Mouse (Mus musculus) forebrain, embryonic 16.5 days (tissue): ENCODE measurements around the gene Gucd1. TPM values are rescaled to one million over a fixed set of nuclear protein-coding genes. Genes with fewer than 3 reads are reported as not detected.
A peak's percentile ranks its signal among the peaks of the same experiment; 100 is the strongest.
"Not testable (repeated sequence)": the region's sequence is repeated elsewhere in the genome, so short reads cannot be mapped to it uniquely, and the experiment has no call there.

Experiments
- ATAC-seq: fragments of 200-750 bp; cut with Nextera tagmentation; 2 replicates; pipeline ENCODE4 v1.8.0; 2017; ENCODE audit warnings: mild to moderate bottlenecking, moderate library complexity
- H3K27ac ChIP-seq: fragments of 300-500 bp; sonication (generic); 2 replicates; pipeline ENCODE4 v1.5.1; 2014; ENCODE audit warnings: low read length, control low read depth
- H3K27me3 ChIP-seq: fragments of 300-500 bp; sonication (generic); replicated peaks from 2 replicates; pipeline ENCODE4 v1.6.1; 2014; ENCODE audit warnings: low read length; ENCODE audit not compliant: control insufficient read depth, insufficient read depth
- H3K36me3 ChIP-seq: fragments of 300-500 bp; sonication (generic); 2 replicates; pipeline ENCODE4 v1.6.1; 2014; ENCODE audit not compliant: control insufficient read depth, insufficient read depth
- H3K4me1 ChIP-seq: fragments of 300-500 bp; sonication (generic); replicated peaks from 2 replicates; pipeline ENCODE4 v1.6.1; 2014; ENCODE audit warnings: low read length; ENCODE audit not compliant: control insufficient read depth, insufficient read depth
- H3K4me2 ChIP-seq: fragments of 300-500 bp; sonication (generic); 2 replicates; pipeline ENCODE4 v1.6.1; 2014; ENCODE audit warnings: mild to moderate bottlenecking, low read length, control low read depth
- H3K4me3 ChIP-seq: fragments of 300-500 bp; sonication (generic); replicated peaks from 2 replicates; pipeline ENCODE4 v1.5.1; 2014; ENCODE audit warnings: mild to moderate bottlenecking, low read length, control low read depth
- H3K9ac ChIP-seq: fragments of 300-500 bp; sonication (generic); replicated peaks from 2 replicates; pipeline ENCODE4 v1.6.1; 2014; ENCODE audit warnings: low read depth, low read length, control low read depth
- H3K9me3 ChIP-seq: fragments of 300-500 bp; sonication (generic); 2 replicates; pipeline ENCODE4 v1.6.1; 2016; ENCODE audit warnings: low read length; ENCODE audit not compliant: control insufficient read depth
- WGBS: fragments of 180-500 bp; shearing (Covaris S2); extraction: QIAGEN DNeasy Blood & Tissue Kit; methylation state at CpG from one replicate; pipeline ENCODE4 v1.1.7; 2014; 5-methylcytosine and 5-hydroxymethylcytosine counted together
- polyA plus RNA-seq: library from polyadenylated mRNA; unstranded; fragments of >200 nt; fragmentation: Nextera tagmentation; extraction: Ambion mirVana; gene quantifications from 2 replicates; pipeline ENCODE4 v1.2.1, GENCODE M21; 2015

Gene Gucd1
- polyA plus RNA-seq, 1 experiment from 2014 or later, result 22.2 TPM

GRCm38 (mm10) chr10:75396966-75397365 lies 120.8 kb downstream of the Gucd1 start:
- Histone ChIP-seq H3K4me1 (peaks cover 4% of the 10 kb centered on the region), H3K27ac (no peak overlapping the region), H3K4me2 (no peak overlapping the region), H3K36me3 (no peaks in the 10 kb centered on the region), H3K9me3 (no peaks in the 10 kb centered on the region), H3K27me3 (no peaks in the 10 kb centered on the region), H3K9ac (no peak overlapping the region), H3K4me3 (no peak overlapping the region)
- WGBS, result 46% methylated on average over 14 of the region's 14 CpGs
- ATAC-seq, result no peak

GRCm38 (mm10) chr10:75394796-75395195 lies 123.0 kb downstream of the Gucd1 start:
- no peak overlapping the region for H3K4me2 ChIP-seq
- H3K9me3 ChIP-seq, result no peaks in the 10 kb centered on the region
- no peaks in the 10 kb centered on the region for H3K27me3 ChIP-seq
- H3K4me3 ChIP-seq, result no peak overlapping the region
- no peaks in the 10 kb centered on the region for H3K36me3 ChIP-seq
- peaks cover 4% of the 10 kb centered on the region for H3K4me1 ChIP-seq
- H3K9ac ChIP-seq, result no peak overlapping the region
- H3K27ac ChIP-seq, result no peak overlapping the region
- WGBS, result 85% methylated on average over 8 of the region's 8 CpGs
- ATAC-seq, result no peak

- no peaks in the 10 kb centered on the region for H3K36me3 ChIP-seq
- no peaks in the 10 kb centered on the region for H3K27me3 ChIP-seq
- no peak overlapping the region for H3K27ac ChIP-seq
- 80% methylated on average over 4 of the region's 4 CpGs for WGBS
- H3K9ac ChIP-seq, result no peak overlapping the region
- no peaks in the 10 kb centered on the region for H3K4me1 ChIP-seq
- H3K4me3 ChIP-seq, result no peak overlapping the region
- H3K4me2 ChIP-seq, result no peak overlapping the region
- H3K9me3 ChIP-seq, result no peaks in the 10 kb centered on the region
- no peak for ATAC-seq
Observed at GRCm38 (mm10) chr10:75390832-75391231, 126.9 kb downstream of the Gucd1 start.

GRCm38 (mm10) chr10:75390156-75390555 lies 127.6 kb downstream of the Gucd1 start:
- 67% methylated on average over 2 of the region's 2 CpGs for WGBS
- H3K9ac ChIP-seq, result no peak overlapping the region
- H3K4me2 ChIP-seq, result no peak overlapping the region

GRCm38 (mm10) chr10:75378688-75379087 lies 139.1 kb downstream of the Gucd1 start:
- H3K4me1 ChIP-seq, result 0 out of 2 replicates have a peak, but pooled peaks cover 2% of the 10 kb centered on the region
- H3K9ac ChIP-seq, result no peak overlapping the region
- H3K27ac ChIP-seq, result no peak overlapping the region
- H3K27me3 ChIP-seq, result no peaks in the 10 kb centered on the region
- 85% methylated on average over 10 of the region's 10 CpGs for WGBS
- no peak for ATAC-seq
- no peak overlapping the region for H3K4me2 ChIP-seq
- H3K9me3 ChIP-seq, result no peaks in the 10 kb centered on the region
- no peaks in the 10 kb centered on the region for H3K36me3 ChIP-seq
- no peak overlapping the region for H3K4me3 ChIP-seq

More at GRCm38 (mm10) chr10:75390156-75390555, 127.6 kb downstream of the Gucd1 start:
- no peaks in the 10 kb centered on the region for H3K9me3 ChIP-seq
- ATAC-seq, result no peak
- H3K27me3 ChIP-seq, result no peaks in the 10 kb centered on the region
- no peaks in the 10 kb centered on the region for H3K36me3 ChIP-seq
- no peak overlapping the region for H3K27ac ChIP-seq
- no peak overlapping the region for H3K4me3 ChIP-seq
- no peaks in the 10 kb centered on the region for H3K4me1 ChIP-seq

- WGBS, result 66% methylated on average over 11 of the region's 19 CpGs
- H3K27ac ChIP-seq, result not testable (repeated sequence)
Observed at GRCm38 (mm10) chr10:75373655-75374351, 144.0 kb downstream of the Gucd1 start.

GRCm38 (mm10) chr10:75365231-75365633 lies 152.5 kb downstream of the Gucd1 start:
- Histone ChIP-seq H3K9me3 (no peaks in the 10 kb centered on the region), H3K9ac (no peak overlapping the region), H3K27me3 (no peaks in the 10 kb centered on the region), H3K4me2 (no peak overlapping the region), H3K4me3 (peak overlapping the region; percentile 17), H3K27ac (no peak overlapping the region), H3K4me1 (peaks cover 5% of the 10 kb centered on the region; the same call in 1 of the 2 replicates), H3K36me3 (no peaks in the 10 kb centered on the region)
- 61% methylated on average over 6 of the region's 6 CpGs for WGBS
- no peak for ATAC-seq

More at GRCm38 (mm10) chr10:75373655-75374351, 144.0 kb downstream of the Gucd1 start:
- not testable (repeated sequence) for H3K4me1 ChIP-seq, H3K36me3 ChIP-seq, H3K9ac ChIP-seq, H3K4me3 ChIP-seq, H3K27me3 ChIP-seq, H3K4me2 ChIP-seq, H3K9me3 ChIP-seq
- peak; percentile 92 for ATAC-seq

- Histone ChIP-seq H3K9ac (no peak overlapping the region), H3K36me3 (no peaks in the 10 kb centered on the region), H3K27ac (peak overlapping the region; percentile 23; the same call in 1 of the 2 replicates), H3K4me2 (peak overlapping the region; percentile 5; the same call in 1 of the 2 replicates), H3K9me3 (no peaks in the 10 kb centered on the region), H3K27me3 (no peaks in the 10 kb centered on the region), H3K4me3 (no peak overlapping the region), H3K4me1 (peaks cover 5% of the 10 kb centered on the region; the same call in 1 of the 2 replicates)
- no peak for ATAC-seq
- WGBS, result 66% methylated on average over 9 of the region's 9 CpGs
Observed at GRCm38 (mm10) chr10:75364796-75365195, 153.0 kb downstream of the Gucd1 start.

GRCm38 (mm10) chr10:75364214-75364690 lies 153.5 kb downstream of the Gucd1 start:
- peak overlapping the region; percentile 23; the same call in 1 of the 2 replicates for H3K27ac ChIP-seq
- H3K9me3 ChIP-seq, H3K36me3 ChIP-seq, H3K9ac ChIP-seq, H3K4me1 ChIP-seq, H3K27me3 ChIP-seq, H3K4me2 ChIP-seq, H3K4me3 ChIP-seq: not testable (repeated sequence)
- peak; percentile 88 for ATAC-seq
- 9% methylated on average over 1 of the region's 1 CpGs for WGBS
